Mouse (Mus musculus) liver, embryonic 14.5 days (tissue): ENCODE measurements at regions not wholly inside any gene's neighbourhood (a gene's known extent, or its start where the extent isn't known, plus 50 kb on each side); places are given as distances from the start of the nearest gene placed in this dataset.

Experiments used
- CTCF ChIP-seq: IDR thresholded peaks from 2 replicates; pipeline ENCODE4 v1.5.1; 2016; ENCODE audit warnings: antibody characterized with exemption, low read depth, control low read depth
- EP300 ChIP-seq: IDR thresholded peaks from 2 replicates; pipeline ENCODE4 v1.6.1; 2016; ENCODE audit warnings: antibody characterized with exemption, low read depth

DNA sequence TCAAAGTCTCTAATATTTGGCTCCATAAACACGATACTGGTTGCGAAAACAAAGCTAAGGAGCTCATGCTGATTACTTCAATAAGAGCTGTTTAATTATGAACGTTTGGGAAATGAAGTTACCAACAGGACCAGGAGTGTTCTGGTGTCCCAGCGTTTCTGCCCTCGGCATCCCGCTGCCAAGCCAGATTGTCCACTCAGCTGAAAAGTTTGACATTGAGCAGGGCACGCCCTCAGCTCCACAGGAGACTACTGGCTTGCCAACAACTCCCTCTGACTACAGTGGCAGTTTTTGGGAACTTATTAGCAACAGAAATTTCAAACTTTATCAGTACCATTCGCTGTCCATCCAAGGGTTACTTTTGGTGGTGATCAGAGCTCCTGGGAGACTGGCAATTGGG is 87.9 kb downstream of the Osr1 start:
- TF ChIP-seq CTCF = no peak
- no peak for TF ChIP-seq EP300
